Mouse (Mus musculus): ENCODE data around the gene Loxl3. TPM values are rescaled to one million over a fixed set of nuclear protein-coding genes. Genes with fewer than 3 reads are reported as not detected.

Loxl3 gene
- total RNA-seq, 2 experiments from 2014 or later, result 0.38 to 0.84 TPM

DNA sequence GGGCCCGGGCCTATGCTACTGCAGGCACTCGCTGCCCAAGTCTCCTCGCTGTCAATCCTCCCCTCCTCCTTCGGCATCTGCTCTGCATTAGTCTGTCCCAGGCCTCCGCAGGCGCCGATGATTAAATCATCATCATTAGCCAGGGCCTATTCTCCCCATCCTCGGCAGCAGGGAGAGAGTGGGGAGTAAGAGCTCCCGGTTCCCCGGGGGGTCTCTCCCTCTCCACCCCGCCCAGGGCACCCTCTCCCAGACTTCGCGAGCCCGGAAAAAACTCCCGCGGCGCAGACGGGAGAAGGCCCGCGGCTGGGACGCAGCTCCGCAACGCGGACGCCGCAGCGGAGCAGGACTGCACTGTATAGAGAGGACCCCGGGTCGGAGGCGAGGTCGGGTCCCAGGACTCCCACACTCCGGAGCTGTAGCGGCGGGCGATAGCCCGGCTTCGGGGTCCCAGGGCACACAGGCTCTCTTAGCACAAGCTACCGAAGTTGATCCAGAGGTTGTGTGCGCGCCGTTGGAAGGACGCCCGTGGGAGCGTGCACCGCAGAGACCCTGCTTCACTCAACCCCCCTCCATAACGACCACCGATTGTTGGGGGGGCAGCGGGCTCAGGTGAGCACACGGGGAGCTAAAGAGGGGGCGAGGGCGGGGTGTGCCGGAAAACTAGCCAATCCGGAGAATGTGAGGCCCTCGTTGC is 43.8 kb downstream of the Loxl3 start, which contains the start of gene Pcgf1:
Gene Pcgf1, plus strand, starts transcription at position 240 of the 694 bp plus-strand sequence.
- ATAC-seq (replicated peaks; ENCODE audit: low FRiP score, poor library complexity, severe bottlenecking), result peak; percentile 35

DNA sequence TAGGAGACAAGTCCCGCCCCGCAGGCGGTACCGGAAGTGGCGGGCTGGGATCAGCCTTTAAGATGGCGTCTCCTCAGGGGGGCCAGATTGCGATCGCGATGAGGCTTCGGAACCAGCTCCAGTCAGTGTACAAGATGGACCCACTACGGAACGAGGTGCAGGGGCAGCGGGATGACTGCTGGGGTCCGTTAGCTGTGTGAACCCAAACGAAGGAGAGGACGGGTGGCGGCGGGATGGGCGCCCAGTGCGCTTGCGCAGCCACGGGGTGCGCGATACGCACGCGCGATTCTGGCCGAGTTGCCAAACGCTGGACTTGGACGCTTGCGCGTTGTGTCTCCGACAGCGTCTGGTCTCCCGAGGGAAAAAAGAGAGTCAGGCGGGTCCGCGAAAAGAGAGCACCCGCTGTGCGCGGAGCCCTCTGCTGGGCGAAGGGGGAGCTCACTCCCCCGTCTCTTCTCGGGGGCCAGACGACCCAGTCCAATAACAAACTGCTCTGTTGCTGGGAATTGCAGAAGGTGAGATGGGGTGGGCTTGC is 44.4 kb downstream of the Loxl3 start:
- peak; percentile 93 for ATAC-seq (replicated peaks; ENCODE audit: low FRiP score, poor library complexity, severe bottlenecking)

DNA sequence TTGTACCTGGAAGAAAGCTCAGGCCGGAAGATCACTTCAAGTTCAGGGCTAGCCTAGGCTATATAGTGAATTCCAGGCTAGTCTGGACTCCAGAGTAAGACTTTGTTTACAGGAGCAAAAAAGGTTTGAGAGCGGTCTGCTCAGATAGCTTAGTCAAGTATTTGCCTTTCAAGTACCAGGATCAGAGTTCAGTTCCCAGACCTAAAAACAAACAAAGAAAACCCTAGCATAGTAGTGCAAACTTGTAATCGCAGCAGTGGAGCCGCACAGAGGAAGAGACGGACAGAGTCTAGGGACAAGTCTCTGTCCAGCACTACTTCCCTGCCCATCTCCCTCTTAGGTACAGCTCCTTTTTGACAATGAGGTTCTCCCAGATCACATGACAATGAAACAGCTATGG is 46.2 kb downstream of the Loxl3 start:
- ATAC-seq (replicated peaks; ENCODE audit: low FRiP score, poor library complexity, severe bottlenecking), result no peak

DNA sequence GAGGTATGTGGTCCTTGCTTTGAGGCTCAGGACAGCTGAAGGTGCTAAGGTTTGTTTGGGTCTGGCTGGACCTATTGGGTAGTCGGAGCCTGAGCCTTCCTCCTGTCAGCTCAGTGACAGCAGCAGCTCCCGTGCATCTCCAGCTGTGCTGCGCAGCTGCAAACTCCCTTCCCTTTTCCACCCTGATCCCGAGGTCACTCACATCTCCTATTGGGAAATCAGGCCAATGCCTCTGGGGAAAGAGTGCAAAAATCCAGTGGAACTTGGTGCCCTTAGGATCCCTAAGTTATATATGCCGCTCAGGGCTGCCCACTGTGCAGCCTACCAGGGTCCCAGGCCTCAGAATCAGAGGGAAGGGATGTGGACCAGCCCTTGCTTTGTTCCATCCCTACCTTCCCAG is 49.5 kb downstream of the Loxl3 start:
- ATAC-seq (replicated peaks; ENCODE audit: low FRiP score, poor library complexity, severe bottlenecking), result no peak

DNA sequence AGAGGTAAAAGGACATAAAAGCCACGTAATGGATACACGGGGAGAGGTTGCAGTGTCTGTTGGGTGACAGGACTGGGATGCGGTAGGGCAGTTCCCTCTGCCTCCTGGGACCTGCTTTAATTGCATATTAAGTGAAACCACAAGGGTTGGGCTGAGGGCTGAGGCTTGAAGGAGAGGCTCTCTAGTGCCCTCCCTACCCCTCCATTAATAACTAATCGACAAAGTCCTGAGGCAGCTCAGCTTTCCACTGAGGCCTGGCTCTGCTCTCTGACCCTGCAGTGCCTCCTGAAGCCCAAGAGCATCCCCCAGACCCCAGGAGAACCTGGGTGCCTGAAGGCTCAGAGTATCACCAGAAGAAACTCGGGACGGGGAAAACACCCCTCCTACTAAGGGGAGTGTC is 50.5 kb downstream of the Loxl3 start:
- ATAC-seq (replicated peaks; ENCODE audit: low FRiP score, poor library complexity, severe bottlenecking), result no peak

DNA sequence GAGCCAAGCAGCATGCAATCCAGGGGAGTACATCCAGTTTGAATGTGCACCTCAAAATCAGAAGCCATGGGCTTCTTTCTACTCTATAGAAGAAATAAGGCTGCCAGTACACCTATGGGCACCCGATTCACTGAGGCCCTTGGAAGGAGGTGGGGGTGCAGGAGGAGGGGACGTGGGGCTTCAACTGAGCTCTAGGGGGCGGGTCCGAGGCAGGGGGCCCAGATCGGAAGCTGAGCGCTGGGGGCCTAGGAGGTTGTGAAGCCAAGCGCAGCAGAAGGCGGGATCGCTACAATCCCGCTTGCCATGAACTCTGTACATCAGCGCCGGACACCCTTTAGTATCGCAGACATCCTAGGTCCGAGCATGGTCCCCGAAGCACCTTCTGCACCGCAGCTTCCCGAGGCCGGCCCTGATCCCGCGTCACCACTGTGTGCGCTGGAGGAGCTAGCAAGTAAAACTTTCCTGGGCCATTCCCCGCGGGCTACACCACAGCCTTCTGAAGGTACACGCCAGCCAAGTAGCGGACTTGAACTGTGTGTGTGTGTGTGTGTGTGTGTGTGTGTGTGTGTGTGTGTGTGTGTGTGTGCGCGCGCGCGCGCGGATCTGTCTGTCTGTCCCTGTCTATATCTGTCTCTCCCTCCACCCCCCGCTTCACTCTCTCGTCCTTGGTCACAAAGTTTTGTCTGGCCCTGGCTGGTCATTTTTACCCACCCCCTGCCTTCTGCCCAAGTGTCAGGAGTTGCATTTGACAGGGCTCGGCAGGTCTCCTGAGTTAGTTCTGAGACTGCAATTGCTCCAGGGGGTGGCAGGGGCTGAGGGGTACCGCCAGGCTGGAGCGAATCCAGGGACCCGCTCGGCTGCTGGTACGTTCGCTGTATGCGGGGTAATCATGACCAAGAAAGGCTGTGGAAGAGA is 52.4 kb downstream of the Loxl3 start, which contains the start of gene Lbx2:
Gene Lbx2, plus strand, starts transcription at position 247 of the 915 bp plus-strand sequence.
- no peak for ATAC-seq (replicated peaks; ENCODE audit: low FRiP score, poor library complexity, severe bottlenecking)

DNA sequence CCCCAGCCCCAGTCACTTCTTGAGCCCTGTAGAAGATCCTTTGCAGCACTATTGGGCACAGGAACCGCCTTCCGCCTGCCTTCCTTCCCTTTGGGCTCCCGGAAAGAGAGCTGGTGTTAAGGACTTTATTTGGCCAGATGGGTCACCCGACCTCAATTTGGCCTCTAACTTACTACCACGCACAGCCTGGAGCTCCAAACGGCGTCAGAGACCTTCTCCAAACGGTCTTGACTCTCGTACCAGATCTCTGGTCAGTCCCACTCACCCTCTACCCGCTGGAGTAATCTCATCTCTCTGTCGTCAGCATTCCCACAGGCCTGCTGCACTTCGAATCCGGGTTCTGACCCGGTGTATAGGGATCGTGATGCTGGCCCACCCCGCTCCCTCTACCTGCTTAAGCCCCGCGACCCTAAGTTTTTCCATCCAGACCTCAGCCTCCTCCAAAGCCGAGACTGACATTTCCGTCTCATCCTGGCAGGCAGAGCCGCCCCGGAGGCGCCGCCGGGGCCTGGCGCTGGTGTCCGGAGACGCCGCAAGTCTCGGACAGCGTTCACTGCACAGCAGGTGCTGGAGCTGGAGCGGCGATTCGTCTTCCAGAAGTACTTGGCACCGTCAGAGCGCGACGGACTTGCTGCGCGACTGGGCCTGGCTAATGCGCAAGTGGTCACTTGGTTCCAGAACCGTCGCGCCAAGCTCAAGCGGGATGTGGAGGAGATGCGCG is 53.4 kb downstream of the Loxl3 start:
- no peak for ATAC-seq (replicated peaks; ENCODE audit: low FRiP score, poor library complexity, severe bottlenecking)

DNA sequence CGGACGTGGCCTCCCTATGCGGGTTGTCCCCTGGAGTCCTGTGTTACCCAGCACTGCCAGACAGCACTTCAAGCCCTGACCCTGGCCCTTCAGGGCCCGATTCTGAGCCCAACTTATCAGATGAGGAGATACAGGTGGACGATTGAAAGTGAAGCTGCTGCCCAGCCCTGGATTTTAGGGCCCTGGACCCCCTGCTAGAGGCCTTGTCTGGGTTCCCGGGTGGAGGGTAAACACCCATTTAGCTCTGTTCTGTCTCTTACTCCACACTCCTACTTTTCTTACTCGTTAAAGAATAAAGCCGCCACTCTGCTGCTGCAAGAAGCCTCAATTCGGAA is 53.9 kb downstream of the Loxl3 start:
- 0 out of 2 replicates have a peak, but pooled peaks have one; percentile 30 for ATAC-seq (replicated peaks; ENCODE audit: low FRiP score, poor library complexity, severe bottlenecking)

DNA sequence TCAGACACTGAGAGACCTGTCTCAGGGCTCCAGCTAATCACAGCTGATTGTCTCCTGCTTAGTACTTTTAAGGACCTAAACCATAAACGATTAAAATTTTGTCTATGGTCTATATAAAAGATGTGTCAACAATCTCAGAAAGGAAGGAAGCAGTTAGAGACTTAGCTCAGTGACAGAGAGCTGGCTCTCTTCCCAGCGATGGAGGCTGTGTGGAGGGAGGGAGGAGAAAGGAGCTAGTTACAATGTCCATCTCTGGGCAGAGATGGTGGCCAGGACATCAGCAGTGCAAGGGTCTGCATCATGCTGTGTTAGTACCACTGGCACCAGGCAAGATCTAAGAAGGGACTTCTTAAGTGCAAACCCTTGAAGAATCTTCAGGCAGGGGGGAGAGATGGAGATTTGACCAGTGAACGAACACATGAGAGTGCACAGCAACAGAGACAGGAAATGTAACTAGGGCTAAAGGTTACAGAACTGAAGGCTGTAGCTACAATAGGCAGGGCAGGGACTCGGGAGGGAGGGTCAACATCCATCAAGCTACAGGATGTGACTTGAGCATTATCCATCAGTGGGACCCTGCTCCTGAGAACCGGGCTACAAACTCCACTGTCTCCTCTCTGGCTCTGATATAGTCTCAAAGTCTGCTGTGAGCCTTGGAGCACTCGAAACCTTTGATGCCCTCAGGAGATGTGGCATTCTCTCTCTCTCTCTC is 58.6 kb downstream of the Loxl3 start:
- no peak for ATAC-seq (replicated peaks; ENCODE audit: low FRiP score, poor library complexity, severe bottlenecking)

DNA sequence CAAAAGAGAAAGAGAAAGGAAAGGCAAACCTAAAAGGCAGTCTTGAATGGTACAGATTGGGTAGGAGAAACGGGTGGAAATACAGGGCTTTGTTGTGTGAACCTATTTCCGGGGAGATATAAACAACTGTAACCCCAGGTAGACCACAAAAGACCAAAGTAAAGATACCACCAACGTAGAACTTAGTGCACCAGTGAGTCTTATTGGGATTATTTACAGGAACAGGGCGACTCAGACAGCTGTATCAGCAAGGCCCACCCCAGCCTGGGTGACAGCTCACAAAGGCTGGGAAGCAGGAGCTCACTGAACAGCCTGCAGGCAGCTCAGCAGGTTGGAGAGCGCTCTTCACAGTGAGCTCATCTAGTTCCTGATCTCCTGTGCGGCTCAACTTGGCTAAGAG is 62.0 kb downstream of the Loxl3 start:
- ATAC-seq (replicated peaks; ENCODE audit: low FRiP score, poor library complexity, severe bottlenecking), result 0 out of 2 replicates have a peak, but pooled peaks have one; percentile 32

DNA sequence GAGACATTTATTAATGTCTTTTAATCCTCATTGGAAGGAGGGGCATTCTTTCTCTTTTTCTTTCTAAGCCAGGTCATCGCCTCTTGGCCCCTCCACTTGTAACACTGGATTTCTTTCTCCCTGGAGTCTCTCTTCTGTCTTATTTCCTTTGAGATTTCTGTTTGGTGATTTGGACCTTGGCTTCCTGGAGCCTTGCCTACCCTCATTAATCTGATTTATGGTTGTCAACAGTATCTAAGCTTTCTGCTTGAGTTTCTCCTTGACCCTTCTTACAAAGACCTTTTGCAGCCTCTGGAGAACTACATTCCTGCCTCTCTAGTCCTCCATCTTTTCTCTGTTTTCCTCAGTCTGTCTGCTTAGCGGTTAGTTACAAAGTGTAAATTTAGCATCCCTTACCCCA is 64.4 kb downstream of the Loxl3 start:
- ATAC-seq (replicated peaks; ENCODE audit: low FRiP score, poor library complexity, severe bottlenecking), result no peak

DNA sequence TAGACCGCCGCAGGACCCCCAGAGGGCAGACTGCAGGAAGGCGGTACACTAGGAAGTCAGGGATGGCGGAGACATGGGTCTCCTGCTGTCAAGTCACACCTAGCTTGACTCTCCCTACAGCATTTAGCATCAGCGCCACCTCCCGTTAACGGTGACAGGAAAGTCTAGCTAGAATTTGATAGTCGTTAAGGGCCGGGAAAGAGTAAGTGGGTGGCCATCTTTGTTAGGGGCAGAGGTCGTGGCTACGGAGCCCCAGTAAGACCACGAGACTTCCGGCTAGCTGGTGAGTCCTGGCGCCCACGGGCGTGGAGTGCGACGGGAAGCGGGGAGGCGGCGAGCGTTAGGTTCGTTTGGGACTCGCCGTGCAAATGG is 67.3 kb downstream of the Loxl3 start, which contains the start of the genes Ccdc142 and Gm42688:
Gene Ccdc142, plus strand, starts transcription at position 286 of the 372 bp plus-strand sequence.
Gene Gm42688, plus strand, starts transcription at position 302 of the 372 bp plus-strand sequence.
- ATAC-seq (replicated peaks; ENCODE audit: low FRiP score, poor library complexity, severe bottlenecking), result peak; percentile 87

DNA sequence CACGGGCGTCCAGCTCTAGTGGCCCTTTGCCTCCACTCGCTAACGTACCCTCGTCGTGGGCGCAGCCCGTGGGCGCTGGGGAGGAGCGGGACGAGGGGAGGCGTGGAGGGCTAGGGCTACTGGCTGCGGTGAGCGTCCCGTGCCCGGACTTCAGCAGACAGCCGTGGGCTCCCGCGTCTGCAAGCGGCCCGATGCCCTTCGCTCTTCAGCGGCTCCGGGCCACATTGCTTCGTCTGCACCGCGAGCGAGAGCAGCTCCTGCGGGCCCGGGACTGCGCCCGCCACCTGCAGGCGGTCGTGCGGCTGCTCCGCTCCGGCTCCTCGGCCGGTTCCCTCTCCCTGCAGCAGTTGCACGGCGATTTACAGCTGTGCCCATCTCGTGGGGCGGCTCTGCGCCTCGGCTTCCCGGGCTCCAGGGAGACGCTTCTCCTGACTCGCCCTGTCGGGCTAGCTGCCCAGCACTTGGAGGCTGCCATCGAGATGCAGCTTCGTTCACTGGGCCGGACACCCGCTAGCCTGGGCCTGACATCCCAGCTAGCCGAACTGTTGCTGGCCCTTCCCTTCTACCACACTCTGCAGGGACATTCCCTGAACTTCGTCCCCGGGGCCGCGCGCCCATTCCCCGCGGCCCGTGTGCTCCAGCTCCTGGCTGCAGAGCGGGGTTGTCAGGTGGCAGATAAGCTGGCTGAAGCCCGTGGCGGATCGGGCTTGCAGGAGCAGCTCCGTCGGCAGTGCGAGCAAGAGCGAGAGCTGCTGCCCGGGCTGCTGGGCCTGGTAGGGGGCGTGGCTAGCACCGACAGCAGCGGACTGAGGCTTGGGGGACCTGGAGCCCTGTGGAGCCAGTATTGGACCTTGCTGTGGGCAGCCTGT is 67.9 kb downstream of the Loxl3 start:
- peak; percentile 82 for ATAC-seq (replicated peaks; ENCODE audit: low FRiP score, poor library complexity, severe bottlenecking)

Other genes with a start within 250 kb of the Loxl3 start
- not detected in 2 replicates for gene Sema4f, start 94.4 kb upstream of the Loxl3 start, total RNA-seq (2015; ENCODE audit: low replicate concordance)
- 0.39 TPM in 1 of 2 replicates, not detected in the other for gene Sema4f, start 94.4 kb upstream of the Loxl3 start, total RNA-seq (2017; ENCODE audit: low replicate concordance)
- 4.6 and 12.6 TPM in 2 replicates for gene M1ap, start 87.3 kb upstream of the Loxl3 start, total RNA-seq (2015; ENCODE audit: low replicate concordance)
- gene M1ap, start 87.3 kb upstream of the Loxl3 start, total RNA-seq (2017; ENCODE audit: low replicate concordance), result 2.6 and 19.8 TPM in 2 replicates
- gene Dok1, start 702 bp upstream of the Loxl3 start, total RNA-seq (2015; ENCODE audit: low replicate concordance), result 20.5 and 27.4 TPM in 2 replicates
- gene Dok1, start 702 bp upstream of the Loxl3 start, total RNA-seq (2017; ENCODE audit: low replicate concordance), result 26.9 and 34.7 TPM in 2 replicates
- 275 and 371 TPM in 2 replicates for gene Aup1, start 20.3 kb downstream of the Loxl3 start, total RNA-seq (2015; ENCODE audit: low replicate concordance)
- 190 and 242 TPM in 2 replicates for gene Aup1, start 20.3 kb downstream of the Loxl3 start, total RNA-seq (2017; ENCODE audit: low replicate concordance)
- 114 and 126 TPM in 2 replicates for gene Htra2, start 21.1 kb downstream of the Loxl3 start, total RNA-seq (2015; ENCODE audit: low replicate concordance)
- gene Htra2, start 21.1 kb downstream of the Loxl3 start, total RNA-seq (2017; ENCODE audit: low replicate concordance), result 65.7 and 87.8 TPM in 2 replicates
- 2.5 and 6.8 TPM in 2 replicates for gene Dqx1, start 23.7 kb downstream of the Loxl3 start, total RNA-seq (2015; ENCODE audit: low replicate concordance)
- gene Dqx1, start 23.7 kb downstream of the Loxl3 start, total RNA-seq (2017; ENCODE audit: low replicate concordance), result 3.7 and 3.9 TPM in 2 replicates
- gene Tlx2, start 36.1 kb downstream of the Loxl3 start, total RNA-seq (2015; ENCODE audit: low replicate concordance), result not detected in 2 replicates
- gene Tlx2, start 36.1 kb downstream of the Loxl3 start, total RNA-seq (2017; ENCODE audit: low replicate concordance), result not detected in 2 replicates
- 49.5 and 81.1 TPM in 2 replicates for gene Pcgf1, start 43.7 kb downstream of the Loxl3 start, total RNA-seq (2015; ENCODE audit: low replicate concordance)
- gene Pcgf1, start 43.7 kb downstream of the Loxl3 start, total RNA-seq (2017; ENCODE audit: low replicate concordance), result 7.6 and 21.1 TPM in 2 replicates
- gene Lbx2, start 52.2 kb downstream of the Loxl3 start, total RNA-seq (2015; ENCODE audit: low replicate concordance), result not detected in 2 replicates
- not detected in 2 replicates for gene Lbx2, start 52.2 kb downstream of the Loxl3 start, total RNA-seq (2017; ENCODE audit: low replicate concordance)
- gene Ccdc142, start 67.4 kb downstream of the Loxl3 start, total RNA-seq (2015; ENCODE audit: low replicate concordance), result 1.1 TPM in 1 of 2 replicates, not detected in the other
- 3.7 TPM in 1 of 2 replicates, not detected in the other for gene Ccdc142, start 67.4 kb downstream of the Loxl3 start, total RNA-seq (2017; ENCODE audit: low replicate concordance)
- 2.9 TPM in 1 of 2 replicates, not detected in the other for gene Gm42688, start 67.4 kb downstream of the Loxl3 start, total RNA-seq (2015; ENCODE audit: low replicate concordance)
- gene Gm42688, start 67.4 kb downstream of the Loxl3 start, total RNA-seq (2017; ENCODE audit: low replicate concordance), result 1.1 and 3.5 TPM in 2 replicates
- gene Mrpl53, start 74.9 kb downstream of the Loxl3 start, total RNA-seq (2015; ENCODE audit: low replicate concordance), result 49.5 and 61.6 TPM in 2 replicates
- 36.2 and 38.0 TPM in 2 replicates for gene Mrpl53, start 74.9 kb downstream of the Loxl3 start, total RNA-seq (2017; ENCODE audit: low replicate concordance)
- 4.6 and 14.4 TPM in 2 replicates for gene Mogs, start 81.3 kb downstream of the Loxl3 start, total RNA-seq (2015; ENCODE audit: low replicate concordance)
- gene Mogs, start 81.3 kb downstream of the Loxl3 start, total RNA-seq (2017; ENCODE audit: low replicate concordance), result 13.1 and 17.1 TPM in 2 replicates
- 42.3 and 48.7 TPM in 2 replicates for gene Wbp1, start 87.4 kb downstream of the Loxl3 start, total RNA-seq (2015; ENCODE audit: low replicate concordance)
- gene Wbp1, start 87.4 kb downstream of the Loxl3 start, total RNA-seq (2017; ENCODE audit: low replicate concordance), result 77.9 and 83.6 TPM in 2 replicates
- gene Ino80b, start 91.3 kb downstream of the Loxl3 start, total RNA-seq (2015; ENCODE audit: low replicate concordance), result 5.8 and 7.5 TPM in 2 replicates
- gene Ino80b, start 91.3 kb downstream of the Loxl3 start, total RNA-seq (2017; ENCODE audit: low replicate concordance), result 7.4 and 24.1 TPM in 2 replicates
- not detected in 2 replicates for gene Rtkn, start 101.3 kb downstream of the Loxl3 start, total RNA-seq (2015; ENCODE audit: low replicate concordance)
- gene Rtkn, start 101.3 kb downstream of the Loxl3 start, total RNA-seq (2017; ENCODE audit: low replicate concordance), result 0.30 TPM in 1 of 2 replicates, not detected in the other
- gene Wdr54, start 122.2 kb downstream of the Loxl3 start, total RNA-seq (2015; ENCODE audit: low replicate concordance), result not detected in 2 replicates
- gene Wdr54, start 122.2 kb downstream of the Loxl3 start, total RNA-seq (2017; ENCODE audit: low replicate concordance), result not detected in 2 replicates
- gene 1700003E16Rik, start 122.2 kb downstream of the Loxl3 start, total RNA-seq (2015; ENCODE audit: low replicate concordance), result not detected in 2 replicates
- gene 1700003E16Rik, start 122.2 kb downstream of the Loxl3 start, total RNA-seq (2017; ENCODE audit: low replicate concordance), result not detected in 2 replicates
- 27.7 and 33.5 TPM in 2 replicates for gene Dctn1, start 131.7 kb downstream of the Loxl3 start, total RNA-seq (2015; ENCODE audit: low replicate concordance)
- gene Dctn1, start 131.7 kb downstream of the Loxl3 start, total RNA-seq (2017; ENCODE audit: low replicate concordance), result 74.6 and 104 TPM in 2 replicates
- gene Slc4a5, start 185.7 kb downstream of the Loxl3 start, total RNA-seq (2015; ENCODE audit: low replicate concordance), result not detected in 2 replicates
- gene Slc4a5, start 185.7 kb downstream of the Loxl3 start, total RNA-seq (2017; ENCODE audit: low replicate concordance), result 0.39 TPM in 1 of 2 replicates, not detected in the other